Mouse (Mus musculus): Measurements from ENCODE around the gene Acan.
A peak's percentile ranks its signal among the peaks of the same experiment; 100 is the strongest.

Acan gene

DNA sequence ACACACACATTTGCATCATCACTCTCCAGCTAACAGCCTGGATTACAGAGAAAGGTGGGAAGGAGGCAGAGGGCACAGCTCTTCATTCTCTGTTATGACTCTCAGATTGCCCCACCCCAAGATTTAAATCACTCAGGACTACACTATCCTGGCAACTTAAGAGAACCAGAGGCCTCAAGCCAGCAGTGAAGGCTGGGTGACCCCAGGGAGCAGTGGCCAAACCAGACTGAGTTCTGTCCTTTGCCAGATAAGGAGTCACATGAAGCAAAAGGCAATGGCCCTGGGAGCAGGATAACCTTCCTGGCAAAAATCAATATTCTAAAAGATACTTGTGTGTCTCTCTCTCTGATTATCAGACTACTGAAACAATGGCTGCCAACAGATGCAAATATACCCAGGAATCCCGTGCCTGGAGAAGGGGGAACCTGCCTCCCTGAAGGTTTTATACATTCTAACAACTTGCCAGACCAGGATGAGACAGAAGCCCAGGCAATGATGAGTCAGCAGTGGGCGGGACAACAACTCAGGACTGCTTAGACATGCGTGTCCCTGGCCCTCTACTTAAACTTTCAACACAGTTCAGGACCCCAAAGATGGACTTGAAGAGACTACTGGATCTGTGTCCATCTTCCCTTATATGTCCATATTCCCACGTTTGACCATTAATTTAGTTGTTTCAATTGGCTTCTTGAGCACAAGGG lies 86.8 kb downstream of the Acan start:
- no peak for DNase-seq

DNA sequence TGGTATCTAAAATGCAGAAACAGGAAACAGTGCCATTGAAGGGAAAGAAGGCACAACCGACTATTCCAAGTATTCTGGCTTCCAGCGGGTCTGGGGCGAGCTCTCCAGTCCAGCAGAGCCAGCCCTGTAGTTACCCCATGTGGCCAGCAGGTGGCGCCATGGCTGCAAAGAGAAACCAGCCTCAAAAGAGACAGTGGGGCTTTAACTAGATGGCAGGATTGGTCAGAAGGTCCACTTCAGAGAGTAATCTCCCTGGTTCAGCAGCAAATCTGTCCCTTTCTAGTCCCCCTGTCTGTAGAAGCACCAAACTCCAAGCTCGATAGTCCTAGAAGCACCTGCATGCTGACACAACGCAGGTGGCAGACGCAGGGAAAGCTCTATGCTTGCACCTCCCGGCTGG lies 87.6 kb downstream of the Acan start:
- DNase-seq, result peak; percentile 72

DNA sequence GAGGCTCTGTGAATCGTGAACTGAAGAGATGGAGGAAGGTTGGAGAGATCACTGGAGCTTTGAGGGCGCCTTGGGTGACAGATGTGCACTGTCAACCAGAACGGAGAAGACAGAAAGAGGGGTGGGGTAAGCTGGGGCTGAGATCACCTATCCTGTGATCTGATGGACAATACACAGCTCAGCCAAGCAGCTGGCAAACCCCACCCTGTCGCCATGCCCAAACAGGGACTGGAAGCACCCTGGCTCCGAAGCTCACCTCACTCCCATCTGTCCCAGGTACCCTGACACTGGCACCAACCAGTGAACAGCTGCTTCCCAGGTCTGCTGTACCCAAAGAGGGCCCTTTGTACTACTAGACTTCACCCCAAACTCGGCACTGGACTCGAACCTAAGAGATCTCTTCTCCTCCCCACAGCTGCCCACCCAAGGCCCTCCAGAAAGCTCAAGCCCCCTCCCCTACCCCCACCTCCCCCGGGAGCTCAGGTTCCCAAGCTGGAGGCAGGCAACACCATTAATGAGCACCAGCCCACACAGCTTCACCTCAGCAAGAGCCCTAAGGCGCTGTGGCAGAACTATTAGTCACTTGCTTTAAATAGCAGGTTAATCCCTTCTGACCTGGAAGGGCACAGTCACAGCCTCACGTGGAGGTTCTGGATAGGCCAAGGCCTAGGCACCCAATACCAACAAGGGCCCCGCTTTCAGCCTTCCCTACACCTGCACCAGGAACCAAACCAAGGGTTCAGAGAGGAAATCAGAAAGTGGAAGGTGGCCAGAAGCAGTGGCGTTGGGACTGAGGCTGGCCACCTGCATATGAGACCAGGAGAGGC lies 93.9 kb downstream of the Acan start:
- DNase-seq, result no peak

DNA sequence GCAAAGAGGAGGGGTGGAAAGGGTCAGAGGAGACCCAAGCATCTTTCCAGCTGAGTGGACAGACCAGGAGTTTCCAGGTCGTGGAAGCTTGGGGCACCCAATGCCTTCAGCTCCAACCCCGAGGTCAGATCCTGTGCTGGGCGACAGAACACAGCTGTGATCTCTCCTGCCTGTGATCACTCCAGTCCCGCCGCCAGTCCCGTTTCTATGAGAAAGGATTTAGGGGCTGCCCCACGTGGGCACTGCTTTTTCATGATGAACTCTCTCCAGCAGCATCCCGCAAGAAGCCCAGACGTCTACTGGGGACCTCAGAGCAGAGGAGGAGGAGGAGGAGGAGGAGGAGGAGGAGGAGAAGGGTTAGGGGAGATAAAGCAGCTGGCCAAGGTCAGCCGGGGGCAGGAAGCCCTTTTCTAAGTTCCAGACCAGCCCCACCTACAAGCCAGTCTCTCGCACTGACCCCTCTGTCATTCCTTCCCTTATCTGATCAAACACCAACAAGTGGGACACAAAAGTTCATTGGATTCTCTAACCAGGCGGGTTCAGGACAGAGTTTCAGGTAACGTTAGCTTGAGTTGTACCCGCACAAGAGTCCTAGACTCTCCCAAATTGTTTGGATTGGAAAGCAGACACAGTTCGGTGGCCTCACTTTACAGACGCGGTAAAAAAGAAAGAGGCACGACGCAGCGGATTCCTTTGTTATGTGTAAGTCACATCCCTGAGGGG lies 94.8 kb downstream of the Acan start:
- no peak for DNase-seq

DNA sequence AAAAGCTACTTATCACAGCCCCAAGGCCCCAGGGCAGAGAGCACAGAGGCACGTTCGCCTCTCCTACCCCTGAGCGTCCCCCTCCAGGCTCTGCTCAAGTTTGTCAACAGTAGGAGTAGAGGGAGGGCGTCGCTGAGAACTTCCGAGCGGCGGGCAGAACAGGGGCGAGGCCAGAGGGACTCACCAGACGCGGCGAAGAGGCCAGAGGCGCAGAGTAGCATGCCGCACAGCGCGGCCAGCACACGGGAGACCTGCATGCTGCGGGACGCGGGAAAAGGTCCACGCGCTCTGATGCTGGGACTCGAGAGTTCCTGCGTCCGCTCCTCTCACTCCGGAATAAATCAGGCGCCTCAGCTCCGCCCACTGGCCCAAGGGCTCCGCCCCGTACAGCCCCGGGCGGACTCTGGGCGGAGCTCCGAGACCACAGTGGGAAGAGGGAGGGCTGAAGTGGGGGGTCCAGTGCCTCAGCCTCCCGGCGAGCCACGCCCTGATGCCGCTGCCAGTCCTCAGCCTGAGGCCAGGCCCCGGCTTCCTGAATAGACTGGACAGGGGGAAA lies 95.5 kb downstream of the Acan start, which contains the start of gene Mfge8:
TSS of gene Mfge8 (minus strand) at position 350 of the 556 bp plus-strand sequence.
- DNase-seq, result peak; percentile 27

GRCm38 (mm10) chr7:79149522-79149921 lies 96.2 kb downstream of the Acan start:
- no peak for DNase-seq

- no peak for DNase-seq
Measured at GRCm38 (mm10) chr7:79159406-79159805, 106.1 kb downstream of the Acan start.
